Mouse (Mus musculus): ENCODE results near the gene F830045P16Rik. TPM values are rescaled to one million over a fixed set of nuclear protein-coding genes. Genes with fewer than 3 reads are reported as not detected.
"Not testable (repeated sequence)": the region's sequence is repeated elsewhere in the genome, so short reads cannot be mapped to it uniquely, and the experiment has no call there.

The F830045P16Rik gene
- total RNA-seq, 2 experiments from 2014 or later: not detected

DNA sequence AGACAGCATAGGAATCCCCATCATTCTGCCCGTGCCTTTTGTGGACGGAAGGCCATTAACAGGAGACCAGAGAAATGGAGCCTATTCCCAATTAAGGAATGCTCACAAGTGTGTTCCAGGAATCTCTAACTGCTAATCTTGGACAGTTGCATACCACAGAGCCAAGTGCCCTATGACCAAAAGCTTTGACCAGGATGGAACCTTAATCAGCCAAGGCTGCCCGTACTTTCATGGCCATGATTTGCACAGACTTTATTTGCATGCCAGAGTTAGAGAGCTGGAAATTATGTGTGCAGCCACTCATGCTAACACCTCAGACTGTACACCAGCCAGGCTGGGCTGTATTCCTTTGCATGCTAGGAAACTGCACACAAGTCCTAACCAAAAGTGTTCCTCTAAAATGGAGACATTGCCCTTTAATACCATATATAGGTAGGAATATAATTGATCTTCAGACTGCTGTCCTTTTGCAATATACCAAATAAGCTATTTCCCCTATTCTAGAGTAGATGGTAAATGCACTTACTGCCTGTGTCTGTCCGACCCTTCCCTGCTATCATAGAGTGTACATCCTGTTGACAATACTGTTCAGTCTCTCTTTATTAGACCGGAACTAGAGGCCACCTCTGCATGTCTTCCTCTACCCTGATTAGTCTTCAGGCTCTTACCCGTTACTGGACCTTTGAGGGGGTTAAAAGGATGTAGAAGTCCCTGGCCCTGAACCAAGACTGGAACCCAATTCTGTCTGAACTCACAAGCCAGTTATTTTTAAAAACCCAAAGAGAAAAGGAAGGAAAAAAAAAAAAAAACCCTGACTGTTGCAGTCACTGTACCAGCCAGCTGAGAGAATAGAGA, 22.6 kb downstream of the F830045P16Rik start:
- no peak for ATAC-seq (replicated peaks; ENCODE audit: low FRiP score, poor library complexity, severe bottlenecking)

DNA sequence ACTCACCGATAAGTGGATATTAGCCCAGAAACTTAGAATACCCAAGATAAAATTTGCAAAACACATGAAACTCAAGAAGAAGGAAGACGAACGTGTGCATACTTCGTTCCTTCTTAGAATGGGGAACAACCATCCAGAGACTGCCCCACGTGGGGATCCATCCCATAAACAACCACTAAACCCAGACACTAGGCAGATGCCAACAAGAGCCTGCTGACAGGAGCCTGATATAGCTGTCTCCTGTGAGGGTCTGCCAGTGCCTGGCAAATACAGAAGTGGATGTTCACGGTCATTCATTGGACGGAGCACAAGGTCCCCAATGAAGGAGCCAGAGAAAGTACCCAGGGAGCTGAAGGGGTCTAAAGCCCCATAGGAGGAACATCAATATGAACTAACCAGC, 24.3 kb downstream of the F830045P16Rik start:
- not testable (repeated sequence) for ATAC-seq (replicated peaks; ENCODE audit: low FRiP score, poor library complexity, severe bottlenecking)

DNA sequence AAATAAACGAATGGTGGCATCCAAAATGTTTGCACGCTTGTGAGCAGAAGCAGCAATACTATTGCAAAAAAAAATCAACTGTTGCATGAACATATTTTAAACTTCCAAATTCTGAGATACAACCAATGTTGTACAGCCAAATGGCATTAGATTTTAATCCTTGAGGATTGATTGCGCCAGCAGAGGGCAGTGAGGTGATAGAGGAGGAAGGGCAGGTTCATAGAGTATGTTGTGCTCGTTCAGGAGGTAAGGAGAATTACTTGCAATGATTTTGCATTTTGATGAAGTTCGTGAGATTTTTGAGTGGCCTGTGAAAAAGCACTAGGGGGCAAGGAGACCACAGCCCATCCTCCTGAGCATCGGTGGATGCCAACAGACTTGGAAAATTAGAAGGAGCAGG, 33.8 kb downstream of the F830045P16Rik start:
- ATAC-seq (replicated peaks; ENCODE audit: low FRiP score, poor library complexity, severe bottlenecking): no peak

DNA sequence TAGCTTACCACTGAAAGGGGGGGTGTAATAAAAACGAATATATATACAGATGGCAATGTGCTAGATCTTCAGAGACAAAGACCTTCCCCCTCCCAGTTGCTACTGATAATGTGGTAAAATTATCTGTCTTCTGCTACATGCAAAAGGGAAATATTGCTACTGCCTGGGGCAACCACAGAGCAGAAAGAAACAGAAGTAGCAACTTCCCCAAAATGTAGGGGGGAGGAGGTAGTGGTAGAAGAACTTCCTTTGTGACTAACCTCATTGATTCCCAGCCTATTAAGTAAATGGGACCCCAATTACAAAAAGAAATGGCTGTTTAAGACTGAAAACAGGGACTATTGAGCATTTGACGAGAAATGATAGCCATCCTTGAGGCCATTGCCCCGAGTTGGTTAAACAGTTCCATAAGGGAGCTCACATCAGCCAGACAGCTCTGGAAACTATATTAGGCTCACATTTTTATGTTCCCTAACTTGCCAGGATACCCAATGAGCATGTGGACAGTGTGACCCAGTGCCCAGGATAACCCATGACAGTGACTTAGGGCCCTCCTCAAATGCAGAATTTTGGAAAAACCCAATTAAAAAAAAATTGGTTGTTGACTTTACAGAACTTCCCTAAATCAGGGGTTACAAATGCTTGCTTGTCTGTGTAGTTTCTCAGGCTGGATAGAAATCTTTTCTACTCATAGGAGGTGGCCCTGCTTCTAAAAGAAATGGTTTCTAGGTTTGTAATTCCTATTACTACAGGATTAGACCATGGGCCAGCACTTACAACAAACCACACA, 46.7 kb downstream of the F830045P16Rik start:
- ATAC-seq (replicated peaks; ENCODE audit: low FRiP score, poor library complexity, severe bottlenecking): no peak

DNA sequence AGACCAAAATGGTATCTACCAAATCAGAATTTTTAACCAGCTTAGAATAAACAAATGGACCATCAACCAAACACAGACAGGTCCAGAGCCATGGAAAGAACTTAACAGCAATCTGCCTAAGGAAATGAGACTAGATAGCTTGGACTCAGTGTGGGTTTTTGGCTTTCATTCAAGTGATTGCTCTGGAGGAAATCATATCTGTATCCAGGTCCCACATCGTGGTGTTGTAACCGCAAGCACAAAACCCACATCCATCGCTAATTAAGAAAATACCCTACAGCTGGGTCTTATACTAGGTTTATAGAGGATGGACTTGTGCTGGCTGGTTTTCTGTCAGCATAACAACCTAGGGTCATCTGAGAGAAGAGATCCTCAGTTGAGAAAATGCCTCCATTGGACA, 53.3 kb downstream of the F830045P16Rik start:
- no peak for ATAC-seq (replicated peaks; ENCODE audit: low FRiP score, poor library complexity, severe bottlenecking)

DNA sequence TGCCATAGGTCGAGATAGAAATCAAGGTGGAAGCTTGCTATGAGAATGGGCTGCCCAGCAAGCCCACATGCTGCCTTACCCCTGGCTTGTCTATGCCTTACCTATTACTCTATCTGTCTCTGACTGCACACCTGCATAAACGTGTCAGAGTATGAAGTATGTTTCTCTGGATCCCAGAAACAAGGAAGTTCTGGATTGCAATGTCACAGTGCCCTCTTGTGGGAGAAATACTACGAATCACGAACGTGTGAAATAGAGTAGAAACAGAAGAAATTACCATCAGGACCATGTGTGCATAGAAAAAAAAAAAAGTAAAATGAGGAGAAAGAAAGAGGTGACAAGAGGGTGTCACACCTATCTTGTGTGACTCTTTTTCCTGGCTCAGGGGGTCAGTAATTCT, 64.5 kb downstream of the F830045P16Rik start:
- no peak for ATAC-seq (replicated peaks; ENCODE audit: low FRiP score, poor library complexity, severe bottlenecking)

DNA sequence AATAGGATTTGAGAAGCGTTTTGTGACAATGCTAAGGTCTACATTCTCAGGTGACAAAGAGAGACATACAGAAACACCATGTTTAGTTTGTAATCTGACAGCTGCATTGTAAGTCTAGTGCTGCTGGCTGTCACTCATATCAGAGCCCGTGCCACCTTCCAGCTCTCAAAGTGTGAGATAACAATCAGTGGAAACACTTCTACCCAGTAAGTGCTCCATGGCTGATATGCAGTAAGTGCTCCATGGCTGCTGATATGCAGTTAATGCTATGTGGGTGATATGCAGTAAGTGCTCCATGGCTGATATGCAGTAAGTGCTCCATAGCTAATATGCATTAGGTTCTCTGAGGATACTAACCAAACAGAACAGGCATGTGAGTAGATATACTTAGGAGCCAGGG, 65.6 kb downstream of the F830045P16Rik start:
- ATAC-seq (replicated peaks; ENCODE audit: low FRiP score, poor library complexity, severe bottlenecking): no peak

DNA sequence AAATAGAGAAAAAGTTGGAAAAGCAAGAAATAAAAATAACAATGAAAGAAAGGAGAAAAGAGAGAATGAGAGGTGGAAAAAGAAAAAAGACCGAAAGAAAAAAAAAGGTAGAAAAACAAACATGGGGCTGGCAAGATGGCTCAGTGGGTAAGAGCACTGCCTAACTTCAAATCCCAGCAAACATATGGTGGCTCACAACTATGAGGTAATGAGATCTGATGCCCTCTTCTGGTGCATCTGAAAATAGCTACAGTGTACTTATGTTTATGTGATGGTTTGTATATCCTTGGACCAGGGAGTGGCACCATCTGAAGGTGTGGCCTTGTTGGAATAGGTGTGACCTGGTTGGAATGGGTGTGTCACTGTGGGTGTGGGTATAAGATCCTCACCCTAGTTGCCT, 97.6 kb downstream of the F830045P16Rik start:
- ATAC-seq (replicated peaks; ENCODE audit: low FRiP score, poor library complexity, severe bottlenecking): 0 out of 2 replicates have a peak, but pooled peaks have one; percentile 52

DNA sequence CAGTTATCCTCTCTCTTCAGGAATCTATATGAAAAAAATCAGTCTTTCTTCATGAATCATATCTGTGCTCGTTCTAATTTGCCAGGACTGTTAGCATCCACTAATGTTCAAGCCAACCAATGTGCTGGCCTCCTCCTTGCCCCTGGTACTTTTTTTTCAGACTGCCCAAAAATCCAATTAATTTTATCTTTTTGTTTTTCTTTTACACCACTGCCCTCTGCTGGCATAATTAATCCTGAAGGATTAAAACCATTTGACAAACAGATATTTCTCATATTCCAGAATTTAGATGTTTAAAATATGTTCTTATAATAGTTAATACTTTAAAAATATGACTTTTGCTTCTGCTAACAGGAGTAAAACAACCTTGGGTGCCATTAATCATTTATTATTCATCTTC, 101.2 kb downstream of the F830045P16Rik start:
- ATAC-seq (replicated peaks; ENCODE audit: low FRiP score, poor library complexity, severe bottlenecking): no peak

DNA sequence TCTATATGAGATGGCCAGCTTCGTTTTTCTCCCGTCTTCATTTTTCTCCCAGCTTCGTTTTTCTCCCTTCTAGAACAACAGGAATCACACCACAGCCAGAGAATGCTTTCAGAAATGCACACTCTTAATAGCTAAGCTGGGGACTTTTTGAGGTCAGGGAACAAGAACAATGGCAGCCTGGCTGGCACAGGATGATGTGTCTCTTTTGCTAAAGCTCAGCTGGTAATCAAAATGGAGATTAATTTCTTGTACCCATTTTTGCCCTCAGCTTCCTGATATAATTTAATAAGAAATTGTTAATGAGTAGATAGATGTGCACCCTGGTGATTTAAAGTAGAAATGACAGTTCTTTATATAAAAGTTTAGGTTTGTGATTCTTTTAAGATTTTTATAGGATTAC, 112.7 kb downstream of the F830045P16Rik start:
- ATAC-seq (replicated peaks; ENCODE audit: low FRiP score, poor library complexity, severe bottlenecking): no peak

DNA sequence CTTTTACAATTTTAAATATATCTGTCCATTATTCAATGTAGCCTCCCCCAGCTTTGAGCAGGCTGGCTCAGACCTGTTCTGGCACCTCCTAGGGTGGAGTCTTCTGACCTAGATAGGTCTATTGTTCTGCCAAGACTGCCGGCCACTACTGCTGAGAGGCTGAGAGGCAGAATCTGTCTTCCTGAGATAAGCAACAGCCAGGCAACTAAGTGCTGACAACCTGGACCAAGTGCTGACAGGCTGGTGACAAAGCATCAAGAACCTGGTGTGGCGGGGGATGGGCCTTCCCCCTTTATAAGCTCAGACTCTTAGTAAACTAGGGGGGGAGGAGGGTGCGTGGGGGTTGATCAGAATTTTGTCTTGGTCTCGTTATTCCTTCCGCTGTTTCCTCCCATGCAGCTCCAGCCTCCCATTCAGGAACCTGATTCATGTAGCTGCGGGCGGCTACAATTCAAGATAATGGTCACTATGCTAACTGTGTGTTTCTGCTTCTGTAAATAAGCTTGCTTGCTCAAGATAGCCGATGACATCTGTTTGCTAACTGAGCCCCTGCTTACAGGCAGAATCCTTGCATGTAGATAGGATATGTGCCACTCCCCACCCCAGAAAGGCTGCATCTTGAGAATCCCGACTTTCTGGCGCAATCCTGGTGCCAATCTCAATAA, 115.4 kb downstream of the F830045P16Rik start:
- ATAC-seq (replicated peaks; ENCODE audit: low FRiP score, poor library complexity, severe bottlenecking): no peak

DNA sequence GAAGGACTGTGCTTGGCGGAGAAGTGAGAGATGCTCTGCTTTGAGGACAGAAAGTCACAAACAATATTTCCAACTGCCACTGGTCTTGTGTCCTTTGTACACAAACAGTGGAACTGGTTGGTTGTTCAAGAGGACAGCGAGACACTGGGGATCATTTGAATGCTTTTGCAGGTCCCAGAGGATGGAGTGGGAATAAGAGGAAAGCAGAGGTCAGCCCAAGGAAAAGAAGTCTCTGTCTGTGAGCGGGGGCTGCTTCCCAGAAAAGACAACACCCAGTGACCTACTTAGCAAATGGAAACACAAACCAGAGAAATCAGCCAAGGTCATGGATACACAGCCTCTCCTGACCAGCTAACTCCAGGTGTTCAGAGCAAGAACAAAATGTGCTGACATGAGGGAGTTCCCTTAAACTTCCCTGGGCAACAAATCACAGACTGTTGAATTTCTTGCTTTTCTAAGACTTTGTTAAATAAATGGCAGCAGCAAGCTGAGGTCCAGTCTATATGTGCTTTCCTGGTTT, 117.0 kb downstream of the F830045P16Rik start:
- no peak for ATAC-seq (replicated peaks; ENCODE audit: low FRiP score, poor library complexity, severe bottlenecking)

DNA sequence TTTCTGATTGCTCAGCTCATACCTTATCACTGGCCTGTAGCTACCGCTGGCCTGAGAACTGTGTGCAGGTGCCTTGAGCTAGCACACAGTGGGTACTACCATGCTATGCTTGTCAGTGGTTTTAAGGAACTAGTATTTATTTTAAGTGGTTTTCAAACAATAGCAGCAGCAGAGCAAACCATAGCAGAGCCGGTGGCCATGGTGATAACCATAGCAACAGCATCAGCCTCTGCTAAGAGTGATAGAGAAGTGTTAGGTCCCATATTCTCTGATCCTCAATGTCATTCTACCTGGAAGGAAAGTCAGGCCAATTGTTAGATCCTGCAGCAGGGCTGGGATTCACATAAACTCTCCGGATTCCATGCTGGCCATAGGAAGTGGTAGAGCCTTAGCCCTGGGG, 121.8 kb downstream of the F830045P16Rik start:
- no peak for ATAC-seq (replicated peaks; ENCODE audit: low FRiP score, poor library complexity, severe bottlenecking)

DNA sequence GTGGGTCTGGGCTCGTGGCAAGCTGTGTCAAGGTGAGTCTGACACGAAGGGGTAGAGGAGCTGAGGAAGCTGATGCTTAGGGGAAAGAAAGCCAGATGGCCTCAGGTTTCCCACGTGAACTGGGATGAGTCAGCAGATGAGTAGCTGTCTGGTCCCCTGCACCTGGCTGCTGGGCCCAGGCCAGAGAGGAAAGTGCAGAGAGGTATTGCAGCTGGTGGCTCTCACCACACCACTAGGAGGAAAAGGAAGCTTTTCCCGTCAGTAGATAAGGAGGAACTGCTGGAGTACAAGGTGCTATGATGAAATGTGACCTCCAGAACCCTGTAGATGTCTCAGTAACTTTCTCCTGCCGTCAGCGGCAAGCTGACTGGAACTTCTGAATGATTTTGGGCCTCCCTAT, 122.9 kb downstream of the F830045P16Rik start:
- ATAC-seq (replicated peaks; ENCODE audit: low FRiP score, poor library complexity, severe bottlenecking): no peak

DNA sequence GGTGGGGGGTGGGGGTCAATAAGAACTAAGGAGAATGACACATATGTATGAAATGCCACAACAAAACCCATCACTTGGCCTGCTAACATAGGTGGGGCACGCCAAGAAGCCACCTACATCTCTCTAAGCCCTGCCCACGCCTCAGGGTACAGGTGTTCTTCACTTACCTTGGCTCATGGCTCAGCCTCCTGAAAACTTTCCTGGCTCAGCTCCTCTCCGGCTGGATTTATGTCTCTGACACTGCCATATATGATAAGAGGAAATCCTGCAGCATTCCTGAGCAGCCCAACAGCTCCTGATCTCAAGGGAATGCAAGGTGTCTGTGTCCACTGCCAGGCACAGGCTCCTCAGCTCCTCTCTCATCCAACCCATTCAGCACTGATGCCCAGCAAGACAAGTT, 124.8 kb downstream of the F830045P16Rik start:
- no peak for ATAC-seq (replicated peaks; ENCODE audit: low FRiP score, poor library complexity, severe bottlenecking)

DNA sequence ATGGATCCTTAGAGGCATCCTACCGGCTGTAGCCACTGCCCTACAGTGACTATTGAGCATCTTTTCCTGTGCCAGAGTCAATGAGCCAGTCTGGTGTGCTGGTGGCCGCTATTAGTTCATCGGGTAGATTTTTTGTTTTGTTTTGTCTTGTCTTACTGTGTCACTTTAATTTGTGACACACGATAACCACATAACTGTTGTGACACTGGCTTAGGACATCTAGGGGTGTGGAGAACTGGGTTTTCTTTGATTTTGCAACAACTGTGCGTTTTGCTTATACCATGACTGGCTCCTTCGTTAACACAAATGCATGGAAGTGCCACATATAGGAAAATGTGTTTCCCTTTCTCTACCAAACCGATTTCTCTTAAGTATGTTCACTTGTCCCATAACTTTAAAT, 126.1 kb downstream of the F830045P16Rik start:
- no peak for ATAC-seq (replicated peaks; ENCODE audit: low FRiP score, poor library complexity, severe bottlenecking)

DNA sequence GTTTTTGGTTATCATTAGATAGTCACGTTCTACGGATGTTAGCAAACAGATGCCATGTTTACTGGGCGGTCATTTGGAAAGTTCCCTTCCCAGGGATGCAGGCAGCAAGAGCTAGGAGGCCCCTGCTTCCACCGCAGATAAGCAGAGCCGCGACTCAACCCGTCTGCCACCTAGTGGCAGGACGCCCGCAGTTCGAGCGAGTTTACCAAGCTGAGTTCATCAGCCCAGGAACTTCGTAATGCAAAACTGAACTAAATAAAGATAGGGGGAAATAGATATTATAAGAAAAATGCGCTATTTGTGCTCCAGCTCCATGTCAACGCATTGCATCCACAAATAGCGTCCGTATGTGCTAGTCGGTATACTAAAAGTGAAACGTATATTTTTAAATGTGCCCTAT, 127.9 kb downstream of the F830045P16Rik start:
- ATAC-seq (replicated peaks; ENCODE audit: low FRiP score, poor library complexity, severe bottlenecking): peak; percentile 66; the same call in 1 of the 2 replicates
